Mouse (Mus musculus): ENCODE measurements around the gene Arid1b. TPM values are rescaled to one million over a fixed set of nuclear protein-coding genes. Genes with fewer than 3 reads are reported as not detected.

Gene Arid1b
- total RNA-seq, 2 experiments from 2014 or later: 5.0 to 8.1 TPM

DNA sequence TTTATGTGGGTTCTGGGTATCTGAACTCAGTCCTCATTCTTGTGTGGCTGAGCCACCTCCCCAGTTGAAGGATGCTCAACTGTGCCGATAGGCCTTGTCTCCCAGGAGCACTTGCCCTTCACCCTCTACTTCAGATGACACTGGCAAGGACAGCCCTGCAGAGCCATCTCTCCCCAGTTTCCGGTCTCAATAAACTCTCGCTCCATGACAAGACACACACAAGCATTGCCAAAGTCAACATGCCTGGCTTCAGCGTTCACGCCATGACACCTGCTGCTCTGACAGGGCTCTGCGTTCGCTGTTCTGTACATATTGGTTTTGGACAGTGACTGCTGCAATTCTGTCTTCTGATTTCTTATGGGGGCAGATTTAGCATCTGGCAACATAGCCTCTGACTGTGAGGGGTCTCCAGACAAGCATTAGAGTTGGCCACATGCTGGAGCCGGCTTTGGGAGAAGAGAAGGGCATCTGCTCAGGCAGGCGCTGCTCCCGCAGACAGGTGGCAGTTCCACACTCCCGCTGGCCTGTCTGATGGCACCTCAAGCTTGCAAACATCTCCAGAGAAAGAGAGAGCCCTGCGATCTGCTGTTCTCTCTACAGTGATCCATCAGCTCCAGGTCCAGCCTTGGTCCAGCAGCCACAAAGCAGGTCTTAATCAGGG, 392.9 kb downstream of the Arid1b start:
- no peak for ATAC-seq (replicated peaks; ENCODE audit: low FRiP score, poor library complexity, severe bottlenecking)

DNA sequence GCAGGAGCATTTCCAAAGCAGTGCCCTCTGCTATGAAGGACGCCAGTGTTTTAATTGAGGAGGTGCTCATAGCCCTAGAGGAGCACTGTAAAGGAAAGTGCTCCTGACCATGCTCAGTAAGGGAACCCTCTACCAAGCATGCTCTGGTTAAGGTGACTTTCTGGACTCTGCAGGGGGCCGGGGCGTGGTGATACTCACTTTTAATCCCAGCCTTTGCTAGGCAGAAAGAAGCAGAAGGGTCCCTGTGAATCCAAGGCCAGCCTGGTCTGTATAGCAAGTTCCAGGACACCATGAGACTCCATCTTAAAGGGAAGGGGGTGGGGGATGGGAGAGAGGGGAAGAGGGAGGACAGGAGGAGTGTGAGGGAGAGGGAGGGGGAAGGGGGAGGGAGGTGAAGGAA, 394.2 kb downstream of the Arid1b start:
- no peak for ATAC-seq (replicated peaks; ENCODE audit: low FRiP score, poor library complexity, severe bottlenecking)

DNA sequence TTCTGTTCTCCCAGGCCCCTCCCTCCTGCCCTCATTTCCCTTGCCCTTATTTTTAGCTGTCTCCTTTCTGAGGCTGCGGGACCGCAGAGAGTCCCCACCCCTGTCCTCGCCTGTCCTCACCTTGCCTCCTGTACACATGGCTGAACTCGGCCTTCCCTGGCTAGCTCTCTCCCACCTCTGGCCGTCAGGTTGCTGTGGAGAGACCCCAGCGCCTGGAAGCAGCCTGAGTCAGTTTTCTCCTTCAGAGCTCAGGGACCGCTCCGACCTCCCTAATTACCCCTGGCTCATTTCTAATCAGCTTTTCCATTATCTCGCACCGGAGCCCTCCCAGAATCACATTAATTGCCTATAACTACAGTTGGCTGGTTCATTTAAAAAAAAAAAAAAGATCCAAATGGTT, 396.6 kb downstream of the Arid1b start:
- ATAC-seq (replicated peaks; ENCODE audit: low FRiP score, poor library complexity, severe bottlenecking): no peak

DNA sequence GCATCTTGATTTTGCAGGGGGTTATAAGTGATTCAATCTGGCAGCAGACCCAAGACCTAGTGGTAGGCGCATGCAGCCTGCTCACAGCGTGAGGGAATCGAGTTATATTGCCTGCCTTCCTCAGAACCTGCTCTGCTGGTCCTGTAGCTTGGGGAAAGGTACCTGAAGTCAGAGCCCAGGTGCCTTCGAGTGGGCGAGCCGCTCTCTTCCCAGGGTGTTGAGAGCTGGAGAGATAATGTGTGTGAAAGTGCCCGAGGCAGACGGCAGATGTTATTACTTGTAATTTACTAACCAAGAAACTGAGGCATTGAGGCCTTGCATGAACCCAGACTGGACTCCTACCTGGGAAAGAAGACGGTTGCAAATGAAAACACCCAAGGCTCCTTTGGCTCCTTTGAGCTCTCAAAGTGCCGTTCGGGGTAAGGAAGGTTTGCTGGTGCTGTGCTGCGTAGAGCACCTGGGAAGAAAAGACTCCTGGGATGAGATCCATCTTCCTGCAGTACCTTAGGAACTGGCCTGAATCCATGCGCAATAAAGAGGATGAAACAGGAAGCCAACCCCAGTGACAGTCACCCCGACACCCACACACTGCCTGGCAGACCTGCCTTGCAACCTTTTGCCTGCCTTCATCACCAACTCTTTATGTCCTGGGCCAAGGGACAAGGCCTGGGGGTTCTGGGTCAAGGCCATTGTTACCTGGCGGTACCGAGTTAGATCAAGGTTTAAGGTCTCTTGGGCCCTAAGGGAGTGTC, 401.5 kb downstream of the Arid1b start:
- no peak for ATAC-seq (replicated peaks; ENCODE audit: low FRiP score, poor library complexity, severe bottlenecking)

DNA sequence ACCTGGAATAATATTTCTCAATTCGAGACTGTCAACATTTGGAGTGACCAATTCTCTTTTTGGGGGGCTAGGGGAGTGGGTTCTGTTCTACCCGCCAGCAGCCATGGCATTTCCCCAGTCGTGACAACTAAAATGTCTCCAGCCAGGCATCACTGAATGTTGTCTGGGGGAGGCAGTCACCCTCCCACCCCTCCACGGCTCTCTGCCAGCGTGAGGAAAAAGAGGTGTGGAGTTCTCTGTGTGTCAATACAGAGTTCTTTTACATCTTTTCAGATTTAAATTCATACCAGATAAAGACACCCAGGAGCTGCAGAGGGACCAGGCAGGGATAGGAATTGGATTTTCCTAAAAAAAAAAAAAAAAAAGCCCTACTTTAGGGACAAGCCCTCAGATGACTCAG, 402.1 kb downstream of the Arid1b start:
- ATAC-seq (replicated peaks; ENCODE audit: low FRiP score, poor library complexity, severe bottlenecking): no peak
